Mouse (Mus musculus): ENCODE data around the gene Draxin. TPM values are rescaled to one million over a fixed set of nuclear protein-coding genes. Genes with fewer than 3 reads are reported as not detected.

Gene Draxin
- polyA plus RNA-seq, 1 experiment from 2014 or later: 0.29 TPM

Small RNA genes within 50 kb of the gene (microRNA-seq; reads per million reads assigned to microRNA genes)
- gene Mir7022: not detected

Other genes starting within 250 kb of the Draxin start
- gene Mfn2, start 226.0 kb downstream of the Draxin start, polyA plus RNA-seq (2015; fragmentation: Nextera tagmentation; extraction: Ambion mirVana): 45.4 and 47.1 TPM in 2 replicates
- 58.6 and 61.5 TPM in 2 replicates for gene Plod1, start 193.9 kb downstream of the Draxin start, polyA plus RNA-seq (2015; fragmentation: Nextera tagmentation; extraction: Ambion mirVana)
- gene 2510039O18Rik, start 189.8 kb downstream of the Draxin start, polyA plus RNA-seq (2015; fragmentation: Nextera tagmentation; extraction: Ambion mirVana): 10.4 and 13.9 TPM in 2 replicates
- 0.21 TPM in 1 of 2 replicates, not detected in the other for gene Nppb, start 144.9 kb downstream of the Draxin start, polyA plus RNA-seq (2015; fragmentation: Nextera tagmentation; extraction: Ambion mirVana)
- gene Nppa, start 130.0 kb downstream of the Draxin start, polyA plus RNA-seq (2015; fragmentation: Nextera tagmentation; extraction: Ambion mirVana): 0.41 and 1.00 TPM in 2 replicates
- 6.4 and 6.8 TPM in 2 replicates for gene Clcn6, start 91.9 kb downstream of the Draxin start, polyA plus RNA-seq (2015; fragmentation: Nextera tagmentation; extraction: Ambion mirVana)
- 26.5 and 28.1 TPM in 2 replicates for gene Mthfr, start 91.6 kb downstream of the Draxin start, polyA plus RNA-seq (2015; fragmentation: Nextera tagmentation; extraction: Ambion mirVana)
- gene Agtrap, start 42.7 kb downstream of the Draxin start, polyA plus RNA-seq (2015; fragmentation: Nextera tagmentation; extraction: Ambion mirVana): 28.1 and 31.5 TPM in 2 replicates
- 70.3 and 74.8 TPM in 2 replicates for gene Mad2l2, start 314 bp downstream of the Draxin start, polyA plus RNA-seq (2015; fragmentation: Nextera tagmentation; extraction: Ambion mirVana)
- 22.0 and 22.2 TPM in 2 replicates for gene Fbxo6, start 21.4 kb upstream of the Draxin start, polyA plus RNA-seq (2015; fragmentation: Nextera tagmentation; extraction: Ambion mirVana)
- gene Fbxo44, start 29.8 kb upstream of the Draxin start, polyA plus RNA-seq (2015; fragmentation: Nextera tagmentation; extraction: Ambion mirVana): 19.8 and 20.6 TPM in 2 replicates
- 1.8 and 2.3 TPM in 2 replicates for gene Fbxo2, start 29.9 kb upstream of the Draxin start, polyA plus RNA-seq (2015; fragmentation: Nextera tagmentation; extraction: Ambion mirVana)
- 0.16 and 0.18 TPM in 2 replicates for gene Disp3, start 157.3 kb upstream of the Draxin start, polyA plus RNA-seq (2015; fragmentation: Nextera tagmentation; extraction: Ambion mirVana)